Mouse (Mus musculus) limb, embryonic 11.5 days (tissue): ENCODE data around the gene Syne1. TPM values are rescaled to one million over a fixed set of nuclear protein-coding genes. Genes with fewer than 3 reads are reported as not detected.

Source experiments
- ATAC-seq: fragments of 200-750 bp; cut with Nextera tagmentation; 2 replicates; pipeline ENCODE4 v1.8.0; 2017; ENCODE audit warnings: low read depth; ENCODE audit not compliant: insufficient number of reproducible peaks, low FRiP score, low TSS enrichment
- DNase-seq: peaks from one replicate; pipeline ENCODE4 v3.0.0-alpha.2; 2015; ENCODE audit warnings: low spot score
- H3K27ac ChIP-seq: fragments of 300-500 bp; sonication (generic); replicated peaks from 2 replicates; pipeline ENCODE4 v1.5.1; 2014; ENCODE audit warnings: low read depth, mild to moderate bottlenecking, low read length
- H3K27me3 ChIP-seq: fragments of 300-500 bp; sonication (generic); 2 replicates; pipeline ENCODE4 v1.6.1; 2014; ENCODE audit warnings: mild to moderate bottlenecking, low read length, mixed read lengths; ENCODE audit not compliant: control insufficient read depth, insufficient read depth
- H3K36me3 ChIP-seq: fragments of 300-500 bp; sonication (generic); 2 replicates; pipeline ENCODE4 v1.6.1; 2014; ENCODE audit warnings: mild to moderate bottlenecking, low read length, moderate library complexity, mixed read lengths; ENCODE audit not compliant: control insufficient read depth, insufficient read depth
- H3K4me1 ChIP-seq: fragments of 300-500 bp; sonication (generic); 2 replicates; pipeline ENCODE4 v1.6.1; 2014; ENCODE audit warnings: low read length, mixed read lengths; ENCODE audit not compliant: control insufficient read depth, insufficient read depth
- H3K4me2 ChIP-seq: fragments of 300-500 bp; sonication (generic); 2 replicates; pipeline ENCODE4 v1.6.1; 2014; ENCODE audit warnings: low read depth, mild to moderate bottlenecking, moderate library complexity; ENCODE audit not compliant: severe bottlenecking
- H3K4me3 ChIP-seq: fragments of 300-500 bp; sonication (generic); 2 replicates; pipeline ENCODE4 v1.5.1; 2014; ENCODE audit warnings: low read depth, low read length
- H3K9ac ChIP-seq: fragments of 300-500 bp; sonication (generic); 2 replicates; pipeline ENCODE4 v1.6.1; 2014; ENCODE audit warnings: mild to moderate bottlenecking, low read length
- H3K9me3 ChIP-seq: fragments of 300-500 bp; sonication (generic); 2 replicates; pipeline ENCODE4 v1.6.1; 2016; ENCODE audit warnings: low read length; ENCODE audit not compliant: control insufficient read depth
- WGBS: fragments of 180-500 bp; shearing (Covaris S2); extraction: QIAGEN DNeasy Blood & Tissue Kit; methylation state at CpG from one replicate; pipeline ENCODE4 v1.1.7; 2014; 5-methylcytosine and 5-hydroxymethylcytosine counted together
- polyA plus RNA-seq: library from polyadenylated mRNA; unstranded; fragments of >200 nt; fragmentation: Nextera tagmentation; extraction: Ambion mirVana; gene quantifications from 2 replicates; pipeline ENCODE4 v1.2.1, GENCODE M21; 2014

The Syne1 gene
- polyA plus RNA-seq, 1 experiment from 2014 or later: 2.8 TPM

GRCm38 (mm10) chr10:5227395-5228076 lies 323.7 kb downstream of the Syne1 start:
- H3K27me3 ChIP-seq: no peaks in the 10 kb centered on the region
- DNase-seq (no peak), ATAC-seq (no peak)
- H3K4me3 ChIP-seq: no peak overlapping the region
- no peaks in the 10 kb centered on the region for H3K36me3 ChIP-seq
- no peak overlapping the region for H3K27ac ChIP-seq
- H3K4me2 ChIP-seq: no peak overlapping the region
- no peaks in the 10 kb centered on the region for H3K9me3 ChIP-seq
- H3K9ac ChIP-seq: no peak overlapping the region
- 81% methylated on average over 20 of the region's 20 CpGs for WGBS
- H3K4me1 ChIP-seq: no peaks in the 10 kb centered on the region

- ATAC-seq: no peak
- H3K36me3 ChIP-seq: no peaks in the 10 kb centered on the region
- no peaks in the 10 kb centered on the region for H3K9me3 ChIP-seq
- no peak overlapping the region for H3K27ac ChIP-seq
- H3K9ac ChIP-seq: no peak overlapping the region
- no peak overlapping the region for H3K4me3 ChIP-seq
- DNase-seq: no peak
- H3K27me3 ChIP-seq: no peaks in the 10 kb centered on the region
- no peak overlapping the region for H3K4me2 ChIP-seq
- 55% methylated on average over 1 of the region's 1 CpGs for WGBS
- no peaks in the 10 kb centered on the region for H3K4me1 ChIP-seq
Observed at GRCm38 (mm10) chr10:5215943-5216342, 335.3 kb downstream of the Syne1 start.

- WGBS: 40% methylated on average over 7 of the region's 7 CpGs
- ATAC-seq (no peak), DNase-seq (no peak)
- no peaks in the 10 kb centered on the region for H3K36me3 ChIP-seq
- H3K4me2 ChIP-seq: no peak overlapping the region
- no peak overlapping the region for H3K4me3 ChIP-seq
- H3K27me3 ChIP-seq: no peaks in the 10 kb centered on the region
- H3K9me3 ChIP-seq: no peaks in the 10 kb centered on the region
- H3K9ac ChIP-seq: no peak overlapping the region
- H3K27ac ChIP-seq: no peak overlapping the region
- H3K4me1 ChIP-seq: no peaks in the 10 kb centered on the region
Observed at GRCm38 (mm10) chr10:5207905-5208641, 343.2 kb downstream of the Syne1 start.

- 83% methylated on average over 3 of the region's 3 CpGs for WGBS
- DNase-seq: no peak
- no peak overlapping the region for H3K4me3 ChIP-seq
- no peaks in the 10 kb centered on the region for H3K36me3 ChIP-seq
- no peaks in the 10 kb centered on the region for H3K27me3 ChIP-seq
- H3K4me2 ChIP-seq: no peak overlapping the region
- no peak overlapping the region for H3K9ac ChIP-seq
- ATAC-seq: no peak
- H3K27ac ChIP-seq: no peak overlapping the region
- H3K4me1 ChIP-seq: no peaks in the 10 kb centered on the region
- H3K9me3 ChIP-seq: no peaks in the 10 kb centered on the region
Observed at GRCm38 (mm10) chr10:5205977-5206376, 345.3 kb downstream of the Syne1 start.

- Histone ChIP-seq H3K27me3 (no peaks in the 10 kb centered on the region), H3K9ac (no peak overlapping the region), H3K9me3 (no peaks in the 10 kb centered on the region), H3K4me1 (no peaks in the 10 kb centered on the region), H3K4me3 (no peak overlapping the region), H3K27ac (no peak overlapping the region), H3K4me2 (no peak overlapping the region), H3K36me3 (no peaks in the 10 kb centered on the region)
- no peak for DNase-seq
- WGBS: 88% methylated on average over 5 of the region's 5 CpGs
- ATAC-seq: no peak
Observed at GRCm38 (mm10) chr10:5205570-5205969, 345.7 kb downstream of the Syne1 start.

GRCm38 (mm10) chr10:5203837-5204236 lies 347.4 kb downstream of the Syne1 start:
- no peak overlapping the region for H3K27ac ChIP-seq
- ATAC-seq (no peak), DNase-seq (no peak)
- H3K27me3 ChIP-seq: no peaks in the 10 kb centered on the region
- no peak overlapping the region for H3K4me3 ChIP-seq
- H3K36me3 ChIP-seq: no peaks in the 10 kb centered on the region
- H3K9ac ChIP-seq: no peak overlapping the region
- WGBS: 95% methylated on average over 10 of the region's 10 CpGs
- H3K9me3 ChIP-seq: no peaks in the 10 kb centered on the region
- H3K4me2 ChIP-seq: no peak overlapping the region
- H3K4me1 ChIP-seq: no peaks in the 10 kb centered on the region

GRCm38 (mm10) chr10:5197356-5197755 lies 353.9 kb downstream of the Syne1 start:
- Histone ChIP-seq H3K9me3 (no peaks in the 10 kb centered on the region), H3K4me1 (0 out of 2 replicates have a peak, but pooled peaks cover 2% of the 10 kb centered on the region), H3K36me3 (no peaks in the 10 kb centered on the region), H3K9ac (no peak overlapping the region), H3K27me3 (no peaks in the 10 kb centered on the region), H3K4me2 (no peak overlapping the region), H3K4me3 (no peak overlapping the region), H3K27ac (no peak overlapping the region)
- ATAC-seq (no peak), DNase-seq (no peak)
- 79% methylated on average over 2 of the region's 2 CpGs for WGBS

GRCm38 (mm10) chr10:5196267-5196666 lies 355.0 kb downstream of the Syne1 start:
- Histone ChIP-seq H3K27ac (no peak overlapping the region), H3K4me3 (no peak overlapping the region), H3K27me3 (no peaks in the 10 kb centered on the region), H3K36me3 (no peaks in the 10 kb centered on the region), H3K4me1 (0 out of 2 replicates have a peak, but pooled peaks cover 2% of the 10 kb centered on the region), H3K9ac (no peak overlapping the region), H3K4me2 (no peak overlapping the region), H3K9me3 (no peaks in the 10 kb centered on the region)
- WGBS: 93% methylated on average over 5 of the region's 5 CpGs
- DNase-seq (no peak), ATAC-seq (no peak)
